Mouse (Mus musculus) heart, embryonic 10.5 days (tissue): ENCODE measurements around the gene Gnrhr. TPM values are rescaled to one million over a fixed set of nuclear protein-coding genes. Genes with fewer than 3 reads are reported as not detected.

Source experiments
- polyA plus RNA-seq: library from polyadenylated mRNA; unstranded; fragments of >200 nt; fragmentation: Nextera tagmentation; extraction: Ambion mirVana; gene quantifications from 2 replicates; pipeline ENCODE4 v1.2.1, GENCODE M21; 2016

The Gnrhr gene
- polyA plus RNA-seq, 1 experiment from 2014 or later = not detected

Other genes starting within 250 kb of the Gnrhr start
- 28.7 and 28.8 TPM in 2 replicates for gene Cenpc1, start 132.3 kb downstream of the Gnrhr start, polyA plus RNA-seq
- 0.23 TPM in 2 replicates for gene Stap1, start 126.2 kb downstream of the Gnrhr start, polyA plus RNA-seq
- 13.1 and 13.3 TPM in 2 replicates for gene Uba6, start 25.1 kb downstream of the Gnrhr start, polyA plus RNA-seq
- gene Tmprss11c, start 91.4 kb upstream of the Gnrhr start, polyA plus RNA-seq = not detected in 2 replicates
- gene Tmprss11d, start 175.5 kb upstream of the Gnrhr start, polyA plus RNA-seq = not detected in 2 replicates